Mouse (Mus musculus): Measurements from ENCODE around the gene Carmil1.

Gene Carmil1

GRCm38 (mm10) chr13:24154281-24155061 is 126.1 kb downstream of the Carmil1 start:
- in situ Hi-C loops (cut with MseI, MboI): no loop called here

GRCm38 (mm10) chr13:24152610-24153009 is 128.0 kb downstream of the Carmil1 start:
- in situ Hi-C loops (cut with MseI, MboI): no loop called here

GRCm38 (mm10) chr13:24151335-24151734 is 129.3 kb downstream of the Carmil1 start:
- in situ Hi-C loops (cut with MseI, MboI): no loop called here

GRCm38 (mm10) chr13:24148549-24148948 is 132.0 kb downstream of the Carmil1 start:
- in situ Hi-C loops (cut with MseI, MboI): no loop called here

GRCm38 (mm10) chr13:24147006-24147405 is 133.6 kb downstream of the Carmil1 start:
- in situ Hi-C loops (cut with MseI, MboI): no loop called here

- in situ Hi-C loops (cut with MseI, MboI): no loop called here
Observed at GRCm38 (mm10) chr13:24146541-24146940, 134.1 kb downstream of the Carmil1 start.

- in situ Hi-C loops (cut with MseI, MboI): no loop called here
Observed at GRCm38 (mm10) chr13:24144858-24145257, 135.7 kb downstream of the Carmil1 start.

- in situ Hi-C loops (cut with MseI, MboI): no loop called here
Observed at GRCm38 (mm10) chr13:24144141-24144540, 136.5 kb downstream of the Carmil1 start.

- in situ Hi-C loops (cut with MseI, MboI): no loop called here
Observed at GRCm38 (mm10) chr13:24136836-24137235, 143.8 kb downstream of the Carmil1 start.

- in situ Hi-C loops (cut with MseI, MboI): no loop called here
Observed at GRCm38 (mm10) chr13:24135282-24136230, 145.0 kb downstream of the Carmil1 start.

GRCm38 (mm10) chr13:24132866-24133265 is 147.7 kb downstream of the Carmil1 start:
- in situ Hi-C loops (cut with MseI, MboI): no loop called here

- in situ Hi-C loops (cut with MseI, MboI): no loop called here
Observed at GRCm38 (mm10) chr13:24131319-24131718, 149.3 kb downstream of the Carmil1 start.

- in situ Hi-C loops (cut with MseI, MboI): no loop called here
Observed at GRCm38 (mm10) chr13:24130741-24131140, 149.9 kb downstream of the Carmil1 start.

GRCm38 (mm10) chr13:24128731-24129130 is 151.9 kb downstream of the Carmil1 start:
- in situ Hi-C loops (cut with MseI, MboI): no loop called here

GRCm38 (mm10) chr13:24125865-24126264 is 154.7 kb downstream of the Carmil1 start:
- in situ Hi-C loops (cut with MseI, MboI): no loop called here

GRCm38 (mm10) chr13:24117181-24117812 is 163.3 kb downstream of the Carmil1 start:
- in situ Hi-C loops (cut with MseI, MboI): loop anchor here in 1 of 2 experiments (10.0 kb wide), 1 partner anchor 168 kb away; the partner anchor contains the start of gene Carmil1

GRCm38 (mm10) chr13:24112689-24113348 is 167.8 kb downstream of the Carmil1 start:
- in situ Hi-C loops (cut with MseI, MboI): loop anchor here in 1 of 2 experiments (10.0 kb wide), 1 partner anchor 172 kb away; the partner anchor contains the start of gene Carmil1

GRCm38 (mm10) chr13:24110329-24110728 is 170.3 kb downstream of the Carmil1 start:
- in situ Hi-C loops (cut with MseI, MboI): loop anchor here in 1 of 2 experiments (10.0 kb wide), 1 partner anchor 174 kb away; the partner anchor contains the start of gene Carmil1

GRCm38 (mm10) chr13:24108282-24108681 is 172.3 kb downstream of the Carmil1 start:
- in situ Hi-C loops (cut with MseI, MboI): no loop called here

- in situ Hi-C loops (cut with MseI, MboI): no loop called here
Observed at GRCm38 (mm10) chr13:24107058-24107457, 173.5 kb downstream of the Carmil1 start.

- in situ Hi-C loops (cut with MseI, MboI): no loop called here
Observed at GRCm38 (mm10) chr13:24105838-24106237, 174.8 kb downstream of the Carmil1 start.
